Mouse (Mus musculus) left cerebral cortex, adult 2 months (tissue): Measurements from ENCODE around the gene Tpra1. TPM values are rescaled to one million over a fixed set of nuclear protein-coding genes. Genes with fewer than 3 reads are reported as not detected.

Experiments
- DNase-seq, 2 experiments: peaks; one replicate each; pipeline ENCODE4 v3.0.0; 2021 to 2022; ENCODE audit warnings: low spot score in 2 of 2, mixed read lengths in 1 of 2; ENCODE audit errors: extremely low spot score in 1 of 2
- H3K27ac ChIP-seq: fragments of 200-600 bp; 2 replicates; pipeline ENCODE4 v1.8.1; 2022
- H3K4me3 ChIP-seq: fragments of 200-600 bp; 2 replicates; pipeline ENCODE4 v1.8.1; 2022
- CTCF ChIP-seq: fragments of 200-600 bp; IDR thresholded peaks from 2 replicates; pipeline ENCODE4 v1.8.1; 2022; ENCODE audit warnings: antibody characterized with exemption, mild to moderate bottlenecking, moderate library complexity
- intact Hi-C: fragments of 180-260 bp; cut with DNase I; formaldehyde crosslinking; loops from one replicate; pipeline ENCODE4 v1.15.1; 2025
- total RNA-seq, 2 experiments: library from RNA; stranded (reverse); gene quantifications; 2 replicates each; pipeline ENCODE4 v1.2.3; 2021

Tpra1 gene
- total RNA-seq, 2 experiments from 2014 or later = 50.8 to 53.6 TPM

DNA sequence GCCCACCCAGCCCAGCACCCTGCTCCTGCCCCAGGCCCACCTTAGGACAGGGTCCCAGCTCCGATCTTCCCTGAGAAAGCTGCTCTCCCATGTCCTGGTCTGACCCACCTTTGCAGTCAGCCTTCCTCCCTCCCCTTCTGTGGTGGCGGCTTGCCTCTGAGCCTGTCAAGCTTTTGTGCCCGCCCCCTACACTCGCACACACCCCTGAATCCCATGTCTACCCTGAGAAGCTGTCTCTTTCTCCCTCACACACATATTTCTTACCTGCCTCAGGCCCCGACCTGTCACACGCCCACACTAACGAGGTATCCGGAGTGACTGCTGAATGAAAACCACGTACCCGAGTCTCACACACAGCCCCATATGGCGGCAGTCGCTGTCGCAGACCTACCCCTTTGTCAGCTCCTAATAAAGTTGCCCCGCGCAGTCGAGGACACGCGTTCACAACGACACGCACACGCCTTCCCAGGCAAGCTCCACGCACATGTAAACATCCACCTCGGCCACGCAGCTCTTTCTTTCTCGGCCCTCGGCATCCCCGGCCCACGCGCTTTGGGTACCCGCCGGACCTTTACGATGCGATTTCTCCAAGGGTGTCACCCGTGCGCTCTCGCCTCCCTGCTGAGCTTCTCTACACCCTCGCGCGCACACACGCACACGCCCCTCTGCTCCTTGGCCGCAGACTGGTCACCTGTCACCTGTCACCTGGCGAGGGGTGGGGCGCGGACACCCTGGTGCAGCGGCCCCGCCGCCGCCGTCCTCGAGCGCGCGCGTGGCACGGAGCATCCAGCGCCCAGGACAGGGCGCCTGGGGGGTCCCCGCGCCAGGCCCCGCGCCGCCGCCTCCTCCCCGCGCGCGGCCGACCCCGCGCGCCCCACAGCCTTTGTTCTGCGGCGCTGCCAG, 27.8 kb upstream of the Tpra1 start:
- peak; percentile 31 to 38 for DNase-seq
- intact Hi-C loops = no loop called here
- H3K27ac ChIP-seq = peak overlapping the region; percentile 53; the same call in 1 of the 2 replicates
- no peak for TF ChIP-seq CTCF
- H3K4me3 ChIP-seq = peak overlapping the region; percentile 71

DNA sequence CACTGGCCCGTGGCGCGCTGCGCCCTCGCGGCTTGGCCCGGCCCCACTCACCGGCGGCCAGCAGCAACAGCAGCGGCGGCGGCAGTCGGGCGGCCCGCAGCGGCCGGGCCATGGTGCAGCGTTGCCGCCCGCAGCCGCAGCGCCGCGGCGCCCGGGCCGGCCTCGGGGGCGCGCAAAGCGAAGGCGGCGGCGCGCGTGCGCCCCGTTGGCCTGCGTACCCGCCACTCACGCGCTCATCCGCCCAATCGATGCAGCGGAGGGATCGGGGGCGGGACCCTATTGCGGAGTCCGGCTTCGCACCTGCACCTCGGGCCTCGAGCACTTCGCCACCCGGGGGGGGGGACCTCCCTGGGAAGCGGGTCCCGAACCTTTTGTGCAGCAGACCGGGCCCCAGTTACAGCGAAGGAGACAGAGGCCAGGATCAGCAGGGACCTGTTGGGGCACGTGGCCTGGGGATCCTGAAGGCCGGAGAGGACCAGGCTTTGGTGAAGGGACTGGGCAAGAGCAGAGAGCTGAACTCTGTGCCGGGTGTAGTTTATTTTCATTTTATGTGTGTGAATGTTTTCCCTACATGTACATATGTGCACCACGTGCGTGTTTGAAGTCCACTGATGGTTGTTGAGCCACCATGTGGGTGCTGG, 27.1 kb upstream of the Tpra1 start, which contains the start of gene Podxl2:
Gene Podxl2, minus strand, starts transcription at position 177 of the 641 bp plus-strand sequence.
- intact Hi-C loops = no loop called here
- peak; percentile 86 for DNase-seq
- Histone ChIP-seq H3K4me3 (peak within 1 kb of the TSS; percentile 71), H3K27ac (peak within 1 kb of the TSS; percentile 53; the same call in 1 of the 2 replicates)
- no peak for TF ChIP-seq CTCF

DNA sequence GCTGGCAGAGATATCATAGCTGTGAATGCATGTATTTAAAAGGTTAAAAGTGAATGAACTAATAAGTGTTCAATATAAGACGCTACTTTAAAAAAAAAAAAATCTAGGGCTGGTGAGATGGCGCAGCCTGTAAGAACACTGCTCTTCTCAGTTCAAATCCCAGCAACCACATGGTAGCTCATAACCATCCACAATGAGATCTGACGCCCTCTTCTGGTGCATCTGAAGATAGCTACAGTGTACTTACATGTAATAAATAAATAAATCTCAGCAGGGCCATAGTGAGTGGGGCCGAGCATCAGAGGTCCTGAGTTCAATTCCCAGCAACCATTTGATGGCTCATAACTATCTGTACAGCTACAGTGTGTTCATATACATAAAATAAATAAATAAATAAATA, 22.6 kb upstream of the Tpra1 start:
- Histone ChIP-seq H3K27ac (no peak overlapping the region), H3K4me3 (no peak overlapping the region)
- DNase-seq = no peak
- intact Hi-C loops = no loop called here
- peak; percentile 32 for TF ChIP-seq CTCF

DNA sequence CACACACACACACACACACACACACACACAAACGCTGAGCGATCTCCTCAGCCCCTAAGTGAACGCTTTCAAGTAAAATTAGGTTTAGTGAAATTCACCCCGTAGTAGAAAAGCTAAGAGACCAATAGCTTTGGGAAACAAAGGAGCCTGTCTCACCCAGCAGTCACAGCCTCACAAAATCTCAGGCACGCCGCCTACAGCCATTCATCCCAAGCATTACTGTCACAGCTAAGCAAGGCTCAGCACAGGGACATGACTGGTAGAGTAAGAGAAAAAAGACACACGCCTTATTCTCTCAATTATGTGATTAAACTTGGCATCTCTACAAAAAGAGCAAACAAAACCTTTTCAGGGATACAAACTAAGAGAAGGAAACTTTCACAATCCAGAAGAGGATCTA, 20.7 kb upstream of the Tpra1 start:
- Histone ChIP-seq H3K4me3 (no peak overlapping the region), H3K27ac (no peak overlapping the region)
- no peak for TF ChIP-seq CTCF
- intact Hi-C loops = no loop called here
- DNase-seq = no peak

DNA sequence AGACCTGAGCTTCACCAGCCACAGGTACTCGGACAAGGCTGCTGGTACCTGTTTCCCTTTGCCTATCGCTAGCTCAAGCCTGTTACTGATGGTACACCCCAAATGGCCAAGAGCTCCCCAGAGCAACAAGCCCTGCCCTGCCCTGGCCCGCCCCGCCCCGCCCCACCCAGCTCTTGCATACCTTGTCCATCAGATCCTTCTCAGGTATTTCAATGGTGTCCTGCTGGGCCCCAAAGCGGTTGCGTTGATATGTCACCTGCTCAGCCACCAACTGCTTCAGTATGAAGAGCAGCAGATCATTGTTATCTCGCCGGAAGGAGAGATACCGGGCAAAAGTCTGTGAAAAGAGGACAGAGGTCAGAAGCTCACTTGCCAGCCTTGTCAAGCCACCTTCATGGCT, 17.9 kb upstream of the Tpra1 start:
- intact Hi-C loops = no loop called here
- Histone ChIP-seq H3K4me3 (no peak overlapping the region), H3K27ac (no peak overlapping the region)
- TF ChIP-seq CTCF = no peak
- DNase-seq = no peak

DNA sequence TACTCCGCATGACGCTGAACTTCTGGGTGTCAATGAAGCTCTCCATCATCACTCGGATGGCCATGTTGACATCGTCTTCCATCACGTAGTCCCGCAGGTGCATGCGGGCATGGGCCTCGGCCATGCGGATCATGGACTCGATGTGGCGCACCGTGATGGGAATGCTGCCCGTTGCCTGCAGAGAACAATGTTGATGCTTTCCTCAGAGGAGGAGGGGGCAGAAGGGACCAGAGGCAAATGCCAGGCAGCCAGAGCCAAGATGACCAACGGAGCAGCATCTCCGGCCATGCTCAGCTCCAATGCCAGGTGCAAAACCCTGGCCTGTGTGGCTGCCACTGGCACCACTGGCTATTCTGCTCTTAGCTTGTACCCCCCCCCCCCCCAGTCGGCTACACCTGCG, 17.4 kb upstream of the Tpra1 start:
- Histone ChIP-seq H3K27ac (no peak overlapping the region), H3K4me3 (no peak overlapping the region)
- no peak for DNase-seq
- TF ChIP-seq CTCF = no peak
- intact Hi-C loops = no loop called here

DNA sequence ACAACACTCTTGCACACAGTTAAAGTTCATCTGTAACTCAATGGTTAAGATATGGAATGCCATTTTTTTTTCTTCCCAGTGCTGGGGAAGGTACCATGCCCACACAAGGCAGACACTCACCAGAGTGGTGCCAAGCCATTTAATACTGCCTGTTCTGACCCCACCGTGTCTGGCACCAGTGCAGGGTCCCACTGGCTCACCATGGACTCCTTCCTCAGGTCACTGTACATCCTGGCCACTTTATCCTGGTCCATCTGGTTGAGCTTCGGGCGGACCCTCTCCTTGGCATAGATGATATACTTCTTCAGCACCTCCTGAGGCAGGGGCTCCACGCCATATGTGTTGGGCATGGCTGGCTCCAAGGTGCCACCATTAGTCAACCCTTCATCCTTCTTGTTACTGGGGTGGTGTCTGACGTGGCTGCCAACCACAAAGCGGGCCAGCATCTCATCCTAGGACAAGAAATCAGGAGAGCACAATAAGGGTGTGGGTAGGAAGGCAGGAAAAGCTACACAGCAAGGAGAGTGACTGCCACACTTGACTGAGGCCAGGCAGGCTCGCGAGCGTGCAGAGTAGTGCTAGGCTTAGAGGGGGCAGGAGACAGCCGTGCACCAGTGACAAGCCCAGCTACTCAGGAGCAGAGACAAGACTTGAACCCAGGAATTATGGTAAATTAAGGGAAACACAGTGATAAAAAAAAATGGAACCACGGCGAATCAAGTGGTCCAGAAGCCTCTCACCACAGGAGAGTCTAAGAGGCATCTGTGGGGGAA, 16.2 kb upstream of the Tpra1 start:
- no peak for DNase-seq
- no peak for TF ChIP-seq CTCF
- Histone ChIP-seq H3K4me3 (no peak overlapping the region), H3K27ac (no peak overlapping the region)
- intact Hi-C loops = no loop called here

DNA sequence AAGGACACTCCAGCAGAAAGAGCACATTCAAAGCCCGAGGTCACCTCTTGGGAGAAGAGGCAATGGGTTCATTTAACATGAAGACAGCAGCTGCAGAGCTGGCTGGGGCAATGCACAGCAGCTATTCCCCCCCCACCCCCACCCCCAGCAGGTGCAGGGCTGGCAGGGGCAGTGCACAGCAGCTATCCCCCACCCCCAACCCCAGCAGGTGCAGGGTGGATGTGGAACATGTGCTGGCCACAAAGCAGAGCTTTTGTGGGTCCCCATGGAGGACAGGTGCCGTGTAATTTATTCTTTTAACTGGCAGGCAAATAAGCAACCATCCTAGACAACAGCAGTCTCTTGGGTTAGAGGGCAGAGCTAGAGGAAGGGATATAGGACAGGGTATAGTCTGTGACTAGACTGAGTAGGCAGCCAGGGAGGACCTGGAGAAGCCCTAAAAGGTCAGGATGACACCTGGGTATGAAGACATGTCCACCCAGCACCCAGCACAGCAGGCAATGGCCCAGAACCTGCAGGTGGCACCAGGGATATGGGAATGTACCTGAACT, 15.6 kb upstream of the Tpra1 start:
- intact Hi-C loops = no loop called here
- no peak overlapping the region for H3K4me3 ChIP-seq
- TF ChIP-seq CTCF = no peak
- no peak overlapping the region for H3K27ac ChIP-seq
- DNase-seq = no peak

DNA sequence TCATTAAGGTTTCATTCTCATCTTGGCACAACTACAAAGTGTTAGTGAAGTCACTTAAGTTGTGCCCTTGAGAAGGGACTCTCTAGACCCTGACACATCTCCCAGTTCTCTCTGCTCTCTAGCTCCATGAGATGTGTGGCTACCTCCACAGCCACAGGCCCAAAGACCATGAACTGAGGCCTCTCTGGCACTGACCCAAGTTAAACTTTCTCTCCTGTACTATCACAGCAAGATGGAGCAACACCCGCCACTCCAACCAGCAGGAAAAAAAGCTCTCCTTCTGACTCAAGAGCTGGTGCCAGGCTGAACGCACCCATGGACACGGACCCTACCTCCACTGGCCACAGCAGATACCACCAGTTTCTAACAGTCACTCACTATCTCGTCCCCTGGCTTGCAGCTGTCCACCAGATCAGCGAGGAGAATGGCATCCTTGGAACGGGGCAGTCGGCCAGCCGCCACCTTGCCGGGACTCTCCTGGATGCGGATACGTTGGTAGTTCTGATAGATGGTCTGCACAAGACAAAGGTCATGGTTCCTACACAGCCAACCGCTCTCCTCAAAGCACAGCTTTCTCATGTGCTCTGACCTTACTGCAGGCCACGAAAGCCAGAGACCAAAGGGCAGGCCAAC, 12.5 kb upstream of the Tpra1 start:
- no peak for DNase-seq
- no peak for TF ChIP-seq CTCF
- Histone ChIP-seq H3K4me3 (no peak overlapping the region), H3K27ac (no peak overlapping the region)
- intact Hi-C loops = loop anchor here (5.0 kb wide), 1 partner anchor 777 kb away; no protein-coding TSS in a partner anchor

DNA sequence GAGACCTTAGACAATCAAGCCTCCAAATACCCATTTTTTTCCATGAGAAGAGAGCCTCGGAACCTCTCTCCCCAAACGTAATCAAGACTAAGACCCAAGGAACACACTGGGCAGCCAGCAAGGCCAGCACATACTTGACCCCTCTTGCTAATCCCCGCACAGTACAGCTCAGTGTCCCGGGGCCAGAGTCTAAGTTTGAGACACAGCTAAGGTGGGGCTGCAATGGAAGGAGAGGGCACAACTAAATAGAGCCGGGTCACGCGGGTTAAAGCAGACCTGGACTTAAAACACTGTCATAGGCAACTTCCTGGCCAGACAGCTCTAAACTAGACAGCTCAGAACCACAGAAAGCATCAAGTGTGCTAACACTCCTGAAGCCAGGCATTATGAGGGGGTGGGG, 11.2 kb upstream of the Tpra1 start:
- intact Hi-C loops = loop anchor here (5.0 kb wide), 1 partner anchor 779 kb away; no protein-coding TSS in a partner anchor
- TF ChIP-seq CTCF = no peak
- no peak for DNase-seq
- no peak overlapping the region for H3K4me3 ChIP-seq
- H3K27ac ChIP-seq = no peak overlapping the region

DNA sequence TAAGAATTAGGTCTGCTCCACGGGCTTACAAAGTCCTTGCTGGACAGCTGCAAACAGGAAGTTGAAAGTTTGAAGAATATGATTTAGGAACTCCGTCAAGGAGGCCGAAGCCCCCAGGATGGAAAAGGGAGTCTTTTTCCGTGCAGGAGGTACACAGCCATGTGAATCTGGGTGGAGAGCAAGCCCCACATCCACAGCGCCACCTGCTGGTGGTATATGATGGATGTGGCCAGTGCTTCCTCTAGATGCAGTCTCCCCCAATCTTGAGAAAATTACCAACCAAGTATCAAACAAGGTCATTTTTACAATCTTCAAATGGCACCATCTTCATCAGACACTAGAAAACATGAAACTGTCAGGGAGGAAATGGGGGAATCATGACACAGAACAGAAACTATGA, 8.5 kb upstream of the Tpra1 start:
- intact Hi-C loops = loop anchor here (2.0 to 5.0 kb wide), 2 partner anchors 343 to 781 kb away; no protein-coding TSS in a partner anchor
- Histone ChIP-seq H3K4me3 (no peak overlapping the region), H3K27ac (no peak overlapping the region)
- peak; percentile 55 to 71 for DNase-seq
- TF ChIP-seq CTCF = peak; percentile 86
